Mouse (Mus musculus): ENCODE data around the gene Arhgef1.
"Not testable (repeated sequence)": the region's sequence is repeated elsewhere in the genome, so short reads cannot be mapped to it uniquely, and the experiment has no call there.

The Arhgef1 gene

GRCm38 (mm10) chr7:24890281-24891216 lies 12.2 kb upstream of the Arhgef1 start:
- DNase-seq = peak; percentile 87

GRCm38 (mm10) chr7:24891241-24892124 lies 11.2 kb upstream of the Arhgef1 start:
- DNase-seq = no peak

GRCm38 (mm10) chr7:24892125-24892583 lies 10.6 kb upstream of the Arhgef1 start:
- DNase-seq = no peak

- not testable (repeated sequence) for DNase-seq
Measured at GRCm38 (mm10) chr7:24895749-24896148, 7.0 kb upstream of the Arhgef1 start.

GRCm38 (mm10) chr7:24896269-24896668 lies 6.4 kb upstream of the Arhgef1 start:
- no peak for DNase-seq

GRCm38 (mm10) chr7:24897224-24897623 lies 5.5 kb upstream of the Arhgef1 start, which contains the start of gene Cd79a:
Gene Cd79a, plus strand, starts transcription at chr7:24897381.
- no peak for DNase-seq

GRCm38 (mm10) chr7:24897959-24898358 lies 4.8 kb upstream of the Arhgef1 start:
- no peak for DNase-seq

GRCm38 (mm10) chr7:24901114-24901513 lies 1.6 kb upstream of the Arhgef1 start:
- DNase-seq = no peak

GRCm38 (mm10) chr7:24901842-24902241 lies 870 bp upstream of the Arhgef1 start:
- DNase-seq = peak; percentile 70

- peak; percentile 33 for DNase-seq
Measured at GRCm38 (mm10) chr7:24902264-24902629, 465 bp upstream of the Arhgef1 start.

- no peak for DNase-seq
Measured at GRCm38 (mm10) chr7:24903444-24903825, 723 bp downstream of the Arhgef1 start.

GRCm38 (mm10) chr7:24904070-24904483 lies 1.4 kb downstream of the Arhgef1 start:
- DNase-seq = peak; percentile 99

- DNase-seq = peak; percentile 87
Measured at GRCm38 (mm10) chr7:24904936-24905335, 2.2 kb downstream of the Arhgef1 start.

- DNase-seq = no peak
Measured at GRCm38 (mm10) chr7:24906551-24906950, 3.8 kb downstream of the Arhgef1 start.

- no peak for DNase-seq
Measured at GRCm38 (mm10) chr7:24907211-24907748, 4.6 kb downstream of the Arhgef1 start.

GRCm38 (mm10) chr7:24912480-24912879 lies 9.8 kb downstream of the Arhgef1 start:
- no peak for DNase-seq

GRCm38 (mm10) chr7:24918763-24919323 lies 16.1 kb downstream of the Arhgef1 start:
- DNase-seq = no peak

GRCm38 (mm10) chr7:24919728-24920127 lies 17.0 kb downstream of the Arhgef1 start:
- DNase-seq = no peak

- no peak for DNase-seq
Measured at GRCm38 (mm10) chr7:24930475-24930874, 27.8 kb downstream of the Arhgef1 start.

- no peak for DNase-seq
Measured at GRCm38 (mm10) chr7:24931651-24932050, 28.9 kb downstream of the Arhgef1 start.

GRCm38 (mm10) chr7:24943641-24944040 lies 40.9 kb downstream of the Arhgef1 start:
- no peak for DNase-seq

- no peak for DNase-seq
Measured at GRCm38 (mm10) chr7:24944257-24944950, 41.7 kb downstream of the Arhgef1 start, which contains the start of gene Gm4881. Gene Gm4881, minus strand, starts transcription at chr7:24944494.
